ENCODE assay signal across 9 mouse cellular contexts in the genomic region with DNA sequence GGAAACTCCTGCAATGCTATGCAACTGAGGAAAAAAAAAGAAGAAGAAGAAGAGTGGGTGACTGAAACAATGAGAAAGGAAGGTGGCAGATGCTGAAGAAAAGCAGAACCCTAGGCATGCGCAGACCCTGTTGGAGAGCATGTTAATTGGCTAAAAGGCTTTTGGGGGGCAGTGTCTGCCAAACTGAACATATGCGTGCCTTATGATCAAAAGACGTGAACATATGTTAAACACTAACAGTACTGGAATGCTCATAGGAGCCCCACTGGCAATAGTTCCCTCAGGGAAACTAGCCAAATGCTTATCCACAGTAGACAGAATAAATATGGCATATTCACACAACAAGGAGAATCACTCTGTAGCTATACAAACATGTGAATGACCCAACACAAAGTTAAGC.
A peak's percentile ranks its signal among the peaks of the same experiment; 100 is the strongest.
DNase-seq lines count a peak whose midpoint lies in the region; ATAC-seq lines count a peak whose summit lies in the region.
"Had no signal": no experiment of that assay in that cellular context is flagged by ENCODE, and none has a peak within 500 bp of the region (broad histone marks: within the 10 kb centered on the region; RNA-seq: fewer than 3 reads in every experiment).

No protein-coding gene starts in this region.

- DNase-seq in midbrain, embryonic 10.5 days (ENCODE audit: low spot score), result no peak
- peak; percentile 45 to 64 for DNase-seq in cerebellum, postnatal 25 days
- DNase-seq in layer of hippocampus, adult 9-10 months (ENCODE audit: low spot score), result peak; percentile 55
- peak; percentile 29 for DNase-seq in telencephalon, adult 2 months (ENCODE audit: low read depth, low spot score)
- no peak for DNase-seq in spleen, adult 18-20 months
- DNase-seq in c-Kit-positive CD71-positive TER-119-positive erythroid progenitor cells, embryonic 14.5 days (ENCODE audit: low spot score), result no peak

- no peaks in the 10 kb centered on the region for H3K27me3 ChIP-seq in midbrain, embryonic 15.5 days (replicated peaks)
- no peaks in the 10 kb centered on the region for H3K27me3 ChIP-seq in midbrain, embryonic 10.5 days (ENCODE audit: low read depth, poor library complexity, severe bottlenecking)
- H3K27me3 ChIP-seq: heart, embryonic 15.5 days; neural tube, embryonic 13.5 days had no signal

- H3K9me3 ChIP-seq in midbrain, embryonic 15.5 days, result no peaks in the 10 kb centered on the region
- H3K9me3 ChIP-seq in midbrain, embryonic 10.5 days (replicated peaks), result no peaks in the 10 kb centered on the region
- H3K9me3 ChIP-seq: heart, embryonic 15.5 days; neural tube, embryonic 13.5 days had no signal

- no peak overlapping the region for H3K27ac ChIP-seq in midbrain, embryonic 15.5 days
- no peak overlapping the region for H3K27ac ChIP-seq in midbrain, embryonic 10.5 days (replicated peaks)
- H3K27ac ChIP-seq: heart, embryonic 15.5 days; neural tube, embryonic 13.5 days had no signal

- peak; percentile 74 for ATAC-seq in midbrain, embryonic 15.5 days (replicated peaks)

- H3K36me3 ChIP-seq in midbrain, embryonic 15.5 days (replicated peaks), result no peaks in the 10 kb centered on the region
- H3K36me3 ChIP-seq in midbrain, embryonic 10.5 days, result no peaks in the 10 kb centered on the region
- H3K36me3 ChIP-seq: heart, embryonic 15.5 days; neural tube, embryonic 13.5 days had no signal

- H3K4me3 ChIP-seq in midbrain, embryonic 15.5 days, result no peak overlapping the region
- no peak overlapping the region for H3K4me3 ChIP-seq in midbrain, embryonic 10.5 days
- H3K4me3 ChIP-seq: heart, embryonic 15.5 days; neural tube, embryonic 13.5 days had no signal

- no peak overlapping the region for H3K9ac ChIP-seq in midbrain, embryonic 15.5 days
- H3K9ac ChIP-seq: heart, embryonic 15.5 days; neural tube, embryonic 13.5 days had no signal

- no peak overlapping the region for H3K4me2 ChIP-seq in midbrain, embryonic 15.5 days
- H3K4me2 ChIP-seq: heart, embryonic 15.5 days; neural tube, embryonic 13.5 days had no signal

- WGBS in midbrain, embryonic 15.5 days, result 68% methylated on average over 3 of the region's 3 CpGs
- 88% methylated on average over 3 of the region's 3 CpGs for WGBS in midbrain, embryonic 10.5 days

- H3K4me1 ChIP-seq in midbrain, embryonic 15.5 days, result no peaks in the 10 kb centered on the region
- no peaks in the 10 kb centered on the region for H3K4me1 ChIP-seq in midbrain, embryonic 10.5 days
- H3K4me1 ChIP-seq: heart, embryonic 15.5 days; neural tube, embryonic 13.5 days had no signal

Comparison
In these comparisons a context has a peak if more than half of its experiments do, and no peak if none do; other contexts are left out.
1. DNase-seq: peak in cerebellum, postnatal 25 days (2 of 2), layer of hippocampus, adult 9-10 months (single experiment) and telencephalon, adult 2 months (single experiment); none in midbrain, embryonic 10.5 days (single experiment), spleen, adult 18-20 months (0 of 2) and c-Kit-positive CD71-positive TER-119-positive erythroid progenitor cells, embryonic 14.5 days (single experiment).